Mouse (Mus musculus) ES-E14 (cell line): Measurements from ENCODE around the gene Esyt1.

Source experiments
- CHD2 ChIP-seq: IDR thresholded peaks from 2 replicates; pipeline ENCODE4 v1.6.1; 2014; ENCODE audit warnings: mild to moderate bottlenecking, low read depth, low read length, inconsistent platforms
- HCFC1 ChIP-seq: IDR thresholded peaks from 2 replicates; pipeline ENCODE4 v1.6.1; 2012; ENCODE audit warnings: low read length, inconsistent platforms, borderline replicate concordance; ENCODE audit not compliant: insufficient read depth
- ZC3H11A ChIP-seq: IDR thresholded peaks from 2 replicates; pipeline ENCODE4 v1.6.1; 2012; ENCODE audit warnings: low read depth, mild to moderate bottlenecking, inconsistent platforms, low read length, borderline replicate concordance
- ZNF384 ChIP-seq: IDR thresholded peaks from 2 replicates; pipeline ENCODE4 v1.6.1; 2012; ENCODE audit warnings: low read depth, low read length, inconsistent platforms

- TF ChIP-seq CHD2 (no peak), ZC3H11A (no peak), ZNF384 (no peak), HCFC1 (no peak)
These were observed 5.1 kb downstream of the Esyt1 start for GRCm38 (mm10) chr10:128520591-128520990.
